Mouse (Mus musculus) ES-E14 (cell line): ENCODE results near the gene Il17f.

Source experiments
- CHD2 ChIP-seq: IDR thresholded peaks from 2 replicates; pipeline ENCODE4 v1.6.1; 2014; ENCODE audit warnings: mild to moderate bottlenecking, low read depth, low read length, inconsistent platforms
- HCFC1 ChIP-seq: IDR thresholded peaks from 2 replicates; pipeline ENCODE4 v1.6.1; 2012; ENCODE audit warnings: low read length, inconsistent platforms, borderline replicate concordance; ENCODE audit not compliant: insufficient read depth
- MAFK ChIP-seq: IDR thresholded peaks from 2 replicates; pipeline ENCODE4 v1.6.1; 2014; ENCODE audit warnings: mild to moderate bottlenecking, low read depth, low read length, inconsistent platforms; ENCODE audit not compliant: insufficient read depth
- ZC3H11A ChIP-seq: IDR thresholded peaks from 2 replicates; pipeline ENCODE4 v1.6.1; 2012; ENCODE audit warnings: low read depth, mild to moderate bottlenecking, inconsistent platforms, low read length, borderline replicate concordance
- ZNF384 ChIP-seq: IDR thresholded peaks from 2 replicates; pipeline ENCODE4 v1.6.1; 2012; ENCODE audit warnings: low read depth, low read length, inconsistent platforms

DNA sequence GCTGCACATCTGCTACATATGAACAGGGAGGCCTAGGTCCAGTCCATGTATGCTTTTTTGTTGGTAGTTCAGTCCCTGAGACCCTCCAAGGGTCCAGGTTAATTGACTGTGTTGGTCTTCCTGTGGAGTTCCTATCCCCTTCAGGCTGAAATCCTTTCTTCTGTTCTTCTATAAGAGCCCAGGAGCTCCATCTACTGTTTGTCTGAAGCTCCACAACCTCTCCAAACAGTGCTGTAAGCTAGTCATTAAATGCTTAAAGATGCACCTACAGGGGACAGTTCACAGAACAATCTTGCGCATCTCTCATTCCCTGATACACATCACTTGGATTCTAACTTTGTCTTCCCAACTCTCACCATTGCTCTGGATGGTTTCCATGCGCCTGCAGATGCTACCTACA is 51.9 kb downstream of the Il17f start:
- no peak for TF ChIP-seq ZC3H11A
- TF ChIP-seq ZNF384, result no peak
- TF ChIP-seq HCFC1, result no peak
- TF ChIP-seq MAFK, result no peak
- no peak for TF ChIP-seq CHD2
